Mouse (Mus musculus) cortical plate, adult 2 months (tissue): ENCODE data around the gene Trappc2l.

ENCODE experiments used
- CTCF ChIP-seq: fragments of 200-500 bp; IDR thresholded peaks from 2 replicates; pipeline ENCODE4 v1.5.1; 2011; ENCODE audit warnings: mild to moderate bottlenecking, control low read depth, low read length; ENCODE audit not compliant: insufficient read depth; ENCODE audit errors: extremely low read depth
- POLR2A ChIP-seq: fragments of 200-500 bp; IDR thresholded peaks from 2 replicates; pipeline ENCODE4 v1.6.1; 2011; ENCODE audit warnings: mild to moderate bottlenecking, low read length, control low read depth; ENCODE audit not compliant: insufficient read depth; ENCODE audit errors: extremely low read depth

GRCm38 (mm10) chr8:122656056-122656999, 44.9 kb downstream of the Trappc2l start:
- TF ChIP-seq CTCF (no peak), POLR2A (no peak)
